Mouse (Mus musculus): Measurements from ENCODE around the gene Fcor.

- TF ChIP-seq CTCF (IDR thresholded peaks at IDR 0.05; ENCODE audit: borderline replicate concordance, extremely low read depth, insufficient read depth, insufficient read length) (no peak), POLR2A (IDR thresholded peaks at IDR 0.05; ENCODE audit: borderline replicate concordance, extremely low read depth, insufficient read depth, insufficient read length, poor library complexity, severe bottlenecking) (peak; percentile 42; the same call in 1 of the 2 replicates)
Measured at GRCm38 (mm10) chr8:3621199-3621970, 50.8 kb downstream of the Fcor start, which contains the start of the genes Xab2 and Pet100.

All from brain, embryonic 14.5 days (tissue).